Mouse (Mus musculus): ENCODE measurements at regions not wholly inside any gene's neighbourhood (a gene's known extent, or its start where the extent isn't known, plus 50 kb on each side); places are given as distances from the start of the nearest gene placed in this dataset.

- TF ChIP-seq EP300 (IDR thresholded peaks at IDR 0.05; ENCODE audit: low read depth in 1 of 2, low read length in 2 of 2) (no peak), ZC3H11A (IDR thresholded peaks at IDR 0.05; ENCODE audit: low read depth, low read length) (no peak), CHD2 (IDR thresholded peaks at IDR 0.05; ENCODE audit: low read length) (no peak), CTCF (IDR thresholded peaks at IDR 0.05 in 2 of 3, conservative IDR thresholded peaks at IDR 0.05 in 1 of 3; ENCODE audit: control insufficient read depth in 1 of 3, insufficient read depth in 1 of 3, low read depth in 2 of 3, low read length in 3 of 3, poor library complexity in 1 of 3, severe bottlenecking in 1 of 3) (no peak), JUND (IDR thresholded peaks at IDR 0.05; ENCODE audit: low read depth, low read length) (no peak), MAFK (IDR thresholded peaks at IDR 0.05; ENCODE audit: borderline replicate concordance, low read depth, low read length) (no peak), TAL1 (IDR thresholded peaks at IDR 0.05; ENCODE audit: low read length) (no peak), USF2 (IDR thresholded peaks at IDR 0.05; ENCODE audit: borderline replicate concordance in 1 of 2, insufficient read depth in 1 of 2, low read depth in 1 of 2, low read length in 2 of 2) (no peak), POLR2A (IDR thresholded peaks at IDR 0.05; ENCODE audit: control insufficient read depth in 1 of 2, insufficient read depth in 1 of 2, low read depth in 1 of 2, low read length in 2 of 2, poor library complexity in 1 of 2) (no peak), ELF1 (IDR thresholded peaks at IDR 0.05; ENCODE audit: low read depth, low read length) (no peak), SIN3A (IDR thresholded peaks at IDR 0.05; ENCODE audit: low read length) (no peak)
Measured at GRCm38 (mm10) chr8:41969408-41969807, 552.5 kb upstream of the Frg1 start.
